Comparison of ENCODE assay signal across 33 mouse cellular contexts in the genomic region with DNA sequence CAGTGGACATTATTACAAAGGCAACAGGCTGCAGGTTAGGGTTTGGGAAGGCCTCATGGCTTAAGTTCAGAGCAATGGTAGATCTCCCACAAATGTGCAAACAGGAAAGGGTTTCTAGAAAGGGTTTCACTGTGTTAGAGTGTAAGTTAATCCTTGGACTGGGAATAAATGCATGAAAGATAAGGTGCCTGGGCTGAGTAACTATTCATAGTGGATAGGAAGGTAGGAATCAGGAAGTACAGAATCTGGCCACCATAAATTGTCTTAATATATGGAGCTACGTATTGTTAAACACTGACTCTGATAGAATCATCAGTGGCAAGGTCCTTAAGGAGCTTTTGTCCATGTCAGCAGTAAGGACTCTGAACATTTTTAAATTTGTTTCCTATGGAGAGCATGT.
"Had no signal": no experiment of that assay in that cellular context is flagged by ENCODE, and none has a peak within 500 bp of the region (broad histone marks: within the 10 kb centered on the region; RNA-seq: fewer than 3 reads in every experiment).

No protein-coding gene starts in this region.

- H3K9ac ChIP-seq: heart, embryonic 12.5 days; heart, embryonic 13.5 days; heart, embryonic 15.5 days; hindbrain, embryonic 12.5 days; hindbrain, embryonic 13.5 days; hindbrain, embryonic 14.5 days; hindbrain, embryonic 15.5 days; kidney, embryonic 15.5 days had no signal

- H3K36me3 ChIP-seq: heart, embryonic 10.5 days; heart, embryonic 12.5 days; heart, embryonic 13.5 days; heart, embryonic 15.5 days; hindbrain, embryonic 10.5 days; hindbrain, embryonic 12.5 days; hindbrain, embryonic 13.5 days; hindbrain, embryonic 15.5 days; kidney, embryonic 15.5 days had no signal

- H3K27ac ChIP-seq: heart, embryonic 10.5 days; heart, embryonic 13.5 days; heart, embryonic 15.5 days; hindbrain, embryonic 10.5 days; hindbrain, embryonic 12.5 days; hindbrain, embryonic 13.5 days; hindbrain, embryonic 14.5 days; hindbrain, embryonic 15.5 days; hindbrain, postnatal 0 days; kidney, embryonic 15.5 days; kidney, postnatal 0 days; layer of hippocampus, adult 2 months; left cerebral cortex, adult 2 months had no signal

- H3K4me2 ChIP-seq: heart, embryonic 11.5 days; heart, embryonic 12.5 days; heart, embryonic 13.5 days; heart, embryonic 15.5 days; hindbrain, embryonic 12.5 days; hindbrain, embryonic 13.5 days; hindbrain, embryonic 14.5 days; hindbrain, embryonic 15.5 days; kidney, embryonic 15.5 days had no signal

- H3K9me3 ChIP-seq: heart, embryonic 10.5 days; heart, embryonic 12.5 days; heart, embryonic 13.5 days; heart, embryonic 15.5 days; hindbrain, embryonic 10.5 days; hindbrain, embryonic 12.5 days; hindbrain, embryonic 13.5 days; hindbrain, embryonic 15.5 days; kidney, embryonic 15.5 days had no signal

- H3K4me1 ChIP-seq: heart, embryonic 15.5 days; kidney, embryonic 15.5 days had no signal

- DNase-seq: heart, postnatal 10 days; heart, postnatal 14 days; heart, postnatal 36 days; heart, postnatal 4 days; kidney, adult 11 months; kidney, adult 18-20 months; kidney, adult 2 months; kidney, adult 8-10 months; kidney, adult 9 months; kidney, postnatal 10 days; kidney, postnatal 14 days; kidney, postnatal 25 days; kidney, postnatal 36 days; kidney, postnatal 4 days; layer of hippocampus, adult 9-11 months; layer of hippocampus, postnatal 36 days had no signal

- H3K27me3 ChIP-seq: heart, embryonic 12.5 days; heart, embryonic 13.5 days; heart, embryonic 15.5 days; hindbrain, embryonic 12.5 days; hindbrain, embryonic 13.5 days; hindbrain, embryonic 15.5 days; kidney, embryonic 15.5 days had no signal

- H3K4me3 ChIP-seq: heart, embryonic 10.5 days; heart, embryonic 12.5 days; heart, embryonic 13.5 days; heart, embryonic 15.5 days; hindbrain, embryonic 10.5 days; hindbrain, embryonic 12.5 days; hindbrain, embryonic 13.5 days; hindbrain, embryonic 15.5 days; kidney, embryonic 15.5 days; layer of hippocampus, adult 2 months; left cerebral cortex, adult 2 months had no signal

- ATAC-seq: hindbrain, embryonic 16.5 days; hindbrain, postnatal 0 days; inflammation-experienced regulatory T-cells, adult 6 months had no signal
